Mouse (Mus musculus) kidney, adult 8-10 months (tissue): ENCODE measurements around the gene Cdyl.

ENCODE experiments used
- DNase-seq, 2 experiments: peaks; one replicate each; pipeline ENCODE4 v3.0.0; 2022

The Cdyl gene

GRCm38 (mm10) chr13:35717658-35718057, 58.0 kb downstream of the Cdyl start:
- no peak for DNase-seq

DNA sequence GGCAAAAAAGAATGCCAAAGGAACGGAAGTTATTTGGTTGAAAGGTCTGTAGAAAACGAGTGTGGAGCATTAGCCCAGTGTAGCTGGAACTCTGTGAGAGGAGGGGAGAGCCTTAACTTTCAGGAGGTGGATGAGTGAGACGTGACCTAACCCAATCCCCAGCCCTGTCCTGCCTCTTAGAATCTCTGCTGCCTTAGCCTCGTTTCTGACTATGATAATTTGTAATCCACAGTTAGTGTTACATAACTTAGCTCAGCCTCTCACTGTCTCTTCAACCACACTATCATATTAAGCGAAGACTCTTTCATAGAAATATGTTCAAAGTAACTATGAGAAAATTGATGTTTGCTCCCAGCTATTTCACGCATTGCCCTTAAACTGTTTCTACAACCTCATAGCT, 59.9 kb downstream of the Cdyl start:
- no peak for DNase-seq

GRCm38 (mm10) chr13:35723073-35723472, 63.4 kb downstream of the Cdyl start:
- DNase-seq, result no peak

DNA sequence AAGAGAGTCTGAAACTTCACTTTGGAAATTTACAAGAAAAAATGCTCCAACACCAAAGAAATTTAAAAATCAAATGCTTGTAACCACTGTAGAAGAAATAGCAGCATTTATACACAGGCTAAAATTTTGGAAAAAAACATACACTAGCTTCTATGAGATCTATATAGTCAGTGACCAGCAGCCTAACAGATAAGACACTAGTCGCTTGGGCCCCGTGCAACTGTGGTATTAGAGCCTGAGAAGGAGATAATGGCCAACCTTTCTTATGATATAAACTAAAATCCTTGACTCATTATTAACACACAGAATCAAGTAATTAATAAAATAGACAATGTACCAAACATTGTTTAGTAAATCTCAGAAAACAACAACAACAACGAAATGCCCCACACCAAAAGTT, 66.4 kb downstream of the Cdyl start:
- DNase-seq, result no peak

DNA sequence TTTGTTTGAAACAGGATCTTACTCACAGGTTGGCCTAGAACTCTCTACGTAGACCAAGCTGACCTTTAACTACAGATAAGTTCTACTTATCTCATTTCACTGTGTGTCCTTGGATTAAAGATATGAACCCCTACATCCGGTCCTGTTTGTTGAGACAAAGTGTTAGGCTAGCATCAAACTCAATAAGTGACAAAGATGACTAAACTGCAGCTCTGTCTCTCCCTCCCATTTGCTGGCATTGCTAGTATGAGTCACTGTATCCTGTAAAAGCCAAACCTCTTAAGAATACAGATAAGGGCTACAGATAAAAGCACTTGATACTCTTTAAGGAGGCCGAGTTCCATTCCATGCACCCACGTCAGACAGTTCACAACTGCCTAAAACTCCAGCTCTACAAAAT, 72.5 kb downstream of the Cdyl start:
- DNase-seq, result no peak

DNA sequence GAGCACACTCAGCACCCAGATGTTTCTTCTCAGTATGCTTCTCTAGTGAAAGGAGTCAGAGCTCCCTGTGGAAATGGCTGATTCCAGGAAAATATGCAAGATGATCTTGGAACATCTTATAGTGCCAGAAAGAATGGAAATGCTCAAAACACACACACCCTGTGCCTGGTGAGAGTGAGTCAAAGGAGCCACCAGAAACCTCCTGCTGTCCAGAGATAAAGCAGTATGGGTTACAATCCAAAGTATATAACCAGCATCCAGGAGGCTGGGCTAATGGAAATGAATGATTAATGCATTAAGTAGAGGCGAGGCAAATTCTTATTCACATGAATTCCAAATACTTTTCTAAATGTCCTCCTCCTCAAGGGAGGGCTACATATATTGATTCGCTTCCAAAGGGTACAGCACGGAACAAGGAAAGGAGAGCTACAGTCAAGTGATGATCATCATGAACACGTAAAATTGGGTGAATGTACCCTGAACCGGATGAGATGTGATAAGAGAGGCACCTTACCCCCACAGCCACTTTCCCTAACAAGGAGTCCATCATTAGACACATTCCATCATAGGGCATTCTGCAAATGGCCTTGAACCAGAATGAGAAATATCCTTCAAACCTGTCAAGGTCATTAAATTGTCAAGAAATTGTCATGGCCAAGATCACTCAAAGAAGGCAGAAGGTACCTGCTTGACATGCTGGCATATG, 73.4 kb downstream of the Cdyl start:
- no peak for DNase-seq

DNA sequence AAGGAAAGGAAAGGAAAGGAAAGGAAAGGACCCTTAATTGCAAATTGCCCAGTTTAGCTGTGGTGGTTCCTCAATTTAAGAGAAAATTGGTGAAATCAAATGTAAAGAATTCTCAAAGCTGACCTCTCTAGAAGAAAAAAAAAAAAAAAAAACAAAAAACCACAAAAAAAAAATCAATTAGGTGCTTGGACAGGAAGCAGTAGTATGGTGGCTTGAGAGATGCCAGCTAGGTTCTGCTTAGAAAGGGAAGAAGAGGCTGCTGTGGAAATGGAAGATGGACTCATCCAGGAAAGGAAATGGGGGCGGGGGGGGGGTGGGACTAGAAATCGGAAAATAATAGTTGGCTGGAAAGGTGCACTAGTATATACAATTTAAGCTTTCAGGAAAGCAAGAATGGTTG, 77.9 kb downstream of the Cdyl start:
- DNase-seq, result no peak

DNA sequence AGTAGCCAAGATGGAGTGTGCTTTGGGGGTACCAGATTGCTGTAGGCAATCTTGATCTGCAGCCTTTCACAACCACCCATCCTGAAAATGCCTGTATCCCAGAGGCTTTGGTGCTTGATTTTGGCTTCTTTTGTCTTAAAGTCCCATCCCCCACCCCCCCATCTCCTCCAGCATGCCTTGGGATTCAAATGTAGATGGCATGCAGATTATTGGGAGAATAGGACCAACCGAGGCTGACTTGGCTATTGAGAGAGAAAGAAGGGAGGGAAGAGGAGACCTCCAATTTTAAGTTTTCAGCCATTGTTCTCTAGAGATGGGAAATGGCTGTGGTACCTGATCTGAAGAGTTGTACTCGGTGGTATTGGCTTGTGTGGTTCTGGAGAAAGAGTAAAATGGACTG, 78.6 kb downstream of the Cdyl start:
- DNase-seq, result no peak

- peak in 1 of 2 experiments; percentile 1 for DNase-seq
These were observed 79.8 kb downstream of the Cdyl start for GRCm38 (mm10) chr13:35739473-35739872.

- DNase-seq, result peak; percentile 86 to 88
These were observed 80.8 kb downstream of the Cdyl start for GRCm38 (mm10) chr13:35740301-35741039.

DNA sequence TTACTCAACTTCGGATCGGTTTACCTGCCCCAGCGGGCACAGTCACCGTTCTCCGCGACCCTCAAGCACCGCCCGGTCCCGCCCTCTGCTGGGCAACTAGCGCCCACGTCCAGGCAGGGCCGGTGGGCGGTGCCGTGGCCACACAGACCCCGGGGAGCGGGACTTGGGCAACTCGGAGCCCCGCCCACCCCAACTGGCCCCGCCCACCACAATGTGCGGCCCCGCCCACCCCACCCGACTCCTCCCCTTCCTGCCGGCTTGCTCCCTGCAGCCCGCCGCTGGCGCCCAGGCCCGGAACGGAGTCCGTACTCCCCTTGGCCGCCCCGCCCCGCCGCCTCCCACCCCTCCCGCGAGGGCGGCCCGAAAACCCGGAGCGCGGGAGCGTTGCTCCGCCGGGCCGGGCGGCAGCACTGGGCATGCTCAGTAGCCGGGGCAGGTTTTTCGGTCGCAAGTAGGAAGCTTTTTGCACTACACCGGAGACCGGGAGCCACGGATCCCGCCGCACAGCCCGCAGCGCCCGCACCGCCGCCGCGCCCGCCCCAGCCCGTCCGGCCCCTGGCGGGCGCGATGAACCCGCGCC, 81.5 kb downstream of the Cdyl start:
- peak; percentile 92 to 94 for DNase-seq

- DNase-seq, result peak; percentile 25 to 26
These were observed 82.2 kb downstream of the Cdyl start for GRCm38 (mm10) chr13:35741620-35742421.

- DNase-seq, result no peak
These were observed 83.1 kb downstream of the Cdyl start for GRCm38 (mm10) chr13:35742696-35743095.

DNA sequence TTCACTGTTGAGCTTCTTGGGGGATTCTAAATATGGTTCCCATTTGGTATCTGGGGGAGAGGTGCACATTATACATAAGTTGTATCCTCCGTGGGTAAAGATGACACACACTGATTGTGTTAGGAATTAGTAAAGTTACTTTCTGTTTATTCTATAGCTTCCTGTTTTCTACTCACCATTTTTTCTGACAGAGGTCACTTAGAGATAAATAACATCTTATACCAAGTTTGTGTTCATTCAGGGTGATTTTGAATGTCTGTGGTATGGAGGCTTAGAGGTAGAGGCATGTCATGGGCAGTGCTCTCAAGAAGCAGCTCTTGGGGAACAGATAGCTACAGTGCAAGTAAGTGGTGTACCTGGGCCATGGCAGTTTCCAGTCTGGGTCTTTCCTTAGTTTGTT, 83.6 kb downstream of the Cdyl start:
- no peak for DNase-seq

DNA sequence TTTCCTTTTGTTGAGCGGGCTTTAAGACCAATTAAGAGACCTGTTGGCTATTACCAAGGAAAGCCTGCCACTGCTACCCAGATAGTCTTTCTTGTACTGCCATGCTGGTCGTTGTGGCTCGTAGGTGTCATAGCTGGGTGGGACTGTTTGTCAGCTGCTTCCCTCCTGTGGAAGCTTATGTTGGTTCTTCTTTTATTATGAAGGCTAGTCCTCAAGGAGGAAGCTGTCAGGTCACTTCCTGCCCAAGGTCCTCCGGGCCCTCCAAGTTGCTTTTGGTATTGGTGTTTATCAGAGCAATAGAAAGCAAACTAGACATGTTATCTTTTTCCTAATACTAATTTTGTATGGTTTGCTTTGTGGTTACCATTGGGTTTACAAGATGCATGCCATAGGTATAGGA, 89.6 kb downstream of the Cdyl start:
- no peak for DNase-seq

DNA sequence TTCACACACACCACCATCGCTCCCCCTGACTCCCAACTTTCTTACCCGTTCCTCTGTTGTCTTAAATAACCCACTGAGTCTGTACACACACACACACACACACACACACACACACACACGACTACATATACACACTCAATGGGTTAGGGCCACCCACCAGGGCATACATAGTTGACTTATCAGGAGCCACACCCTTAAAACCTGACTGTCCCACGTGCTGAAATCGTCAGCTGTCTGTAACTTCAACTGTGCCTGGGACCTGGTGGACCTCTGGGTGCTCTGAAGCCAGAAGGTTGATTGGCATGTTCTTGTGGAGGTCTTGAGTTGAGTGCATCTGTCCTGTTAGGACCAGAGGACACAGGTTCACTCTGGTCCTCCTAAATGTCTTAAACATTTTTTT, 90.0 kb downstream of the Cdyl start:
- no peak for DNase-seq

- DNase-seq, result no peak
These were observed 92.4 kb downstream of the Cdyl start for GRCm38 (mm10) chr13:35752046-35752445.

GRCm38 (mm10) chr13:35755002-35755401, 95.4 kb downstream of the Cdyl start:
- no peak for DNase-seq

GRCm38 (mm10) chr13:35755655-35756283, 96.1 kb downstream of the Cdyl start:
- no peak for DNase-seq

GRCm38 (mm10) chr13:35756393-35757338, 97.0 kb downstream of the Cdyl start:
- no peak for DNase-seq

DNA sequence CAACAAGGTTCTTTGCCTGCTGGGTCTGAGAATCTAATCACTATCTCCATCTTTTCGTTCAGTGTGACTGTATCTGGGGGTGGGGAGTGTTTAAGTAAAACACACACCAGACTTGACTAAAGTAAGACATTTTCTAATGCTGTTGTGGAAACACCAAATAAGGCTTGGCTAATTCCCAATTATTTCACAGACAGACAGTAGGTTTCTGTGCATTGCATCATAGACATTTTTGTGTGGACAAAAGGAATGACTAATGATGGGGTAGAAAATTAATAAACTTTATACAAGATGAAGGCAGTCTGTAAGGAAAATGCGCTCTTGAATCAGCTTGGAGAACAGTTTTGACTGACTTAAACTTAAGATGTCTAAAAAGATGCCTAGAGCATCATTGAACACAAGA, 100.7 kb downstream of the Cdyl start:
- DNase-seq, result no peak

DNA sequence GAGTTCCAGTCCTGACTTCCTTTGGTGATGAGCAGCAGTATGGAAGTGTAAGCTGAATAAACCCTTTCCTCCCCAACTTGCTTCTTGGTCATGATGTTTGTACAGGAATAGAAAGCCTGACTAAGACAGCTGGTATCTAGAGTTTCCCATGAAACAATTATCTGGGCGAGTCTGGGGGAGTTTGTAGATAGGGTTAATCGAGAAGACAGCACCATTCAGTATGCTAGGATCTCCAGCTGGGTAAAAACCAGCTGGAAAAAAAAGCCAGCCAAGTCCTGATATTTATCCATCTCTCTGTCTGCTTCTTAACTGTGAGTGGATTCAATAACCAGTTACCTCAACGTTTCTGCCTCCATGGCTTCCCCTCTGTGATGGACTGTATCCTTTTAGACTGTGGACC, 104.9 kb downstream of the Cdyl start:
- no peak for DNase-seq
